Mouse (Mus musculus) cerebellum, postnatal 25 days (tissue): ENCODE results near the gene Rhox12.

Experiments
- DNase-seq, 2 experiments: peaks; one replicate each; pipeline ENCODE4 v3.0.0; 2021; ENCODE audit warnings: mixed read lengths in 2 of 2

Rhox12 gene

DNA sequence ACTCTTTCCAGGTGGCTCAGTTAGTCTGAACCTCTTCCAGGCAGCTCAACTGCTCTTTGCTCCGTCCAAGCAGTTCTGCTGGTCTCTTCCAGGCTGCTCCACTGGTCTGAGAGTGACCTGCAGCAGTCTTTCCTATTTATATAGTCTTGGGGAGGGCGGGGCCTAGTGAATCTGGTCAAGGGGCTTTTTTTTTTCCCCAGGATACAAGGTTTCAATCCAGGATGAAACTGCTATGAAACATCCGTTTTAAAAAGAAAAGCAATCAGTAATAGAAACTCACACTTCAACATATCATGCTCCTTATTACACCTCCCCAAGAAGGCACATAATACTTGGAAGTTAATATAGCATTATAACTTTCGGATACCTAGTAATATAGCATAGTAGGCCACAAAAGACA is at the start of gene Rhox12:
TSS of gene Rhox12 (minus strand) at position 101 of the 400 bp plus-strand sequence.
- no peak for DNase-seq

DNA sequence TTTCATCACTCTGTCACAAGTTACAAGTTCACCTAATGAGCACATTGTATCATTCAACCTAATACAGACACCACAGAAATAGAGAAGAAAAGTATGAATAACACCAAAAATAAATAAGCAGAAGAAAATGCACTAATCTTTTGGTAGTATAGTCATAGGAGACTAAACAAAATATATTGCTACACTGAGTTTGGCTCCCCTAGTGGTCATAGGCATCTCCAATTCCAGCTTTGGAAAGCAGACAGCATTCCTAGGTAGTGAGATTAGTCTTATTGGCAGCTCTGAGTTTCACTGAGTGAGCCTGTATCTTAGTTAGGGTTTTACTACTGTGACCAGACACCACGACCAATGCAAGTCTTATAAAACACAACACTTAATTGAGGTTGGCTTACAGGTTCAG is 48.4 kb upstream of the Rhox12 start:
- no peak for DNase-seq

DNA sequence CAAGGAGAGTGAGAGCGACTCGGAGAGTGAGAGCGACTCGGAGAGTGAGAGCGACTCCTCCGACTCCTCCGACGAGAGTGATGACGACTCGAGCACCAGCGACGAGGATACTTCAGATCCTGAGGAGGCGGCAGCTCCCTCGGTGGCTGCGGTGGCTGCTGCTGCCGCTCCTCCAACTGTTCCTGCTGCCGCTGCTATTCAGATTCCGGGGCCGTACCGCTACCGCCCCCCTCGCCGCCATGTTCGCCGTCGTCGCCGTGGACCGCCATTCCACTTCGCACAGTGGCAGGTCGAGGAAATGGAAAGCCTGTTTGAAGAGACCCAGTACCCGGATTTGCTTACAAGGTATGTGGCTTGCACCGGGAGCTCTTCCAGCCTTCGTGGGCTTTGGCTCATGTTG is 10.8 kb upstream of the Rhox12 start:
- DNase-seq: no peak

DNA sequence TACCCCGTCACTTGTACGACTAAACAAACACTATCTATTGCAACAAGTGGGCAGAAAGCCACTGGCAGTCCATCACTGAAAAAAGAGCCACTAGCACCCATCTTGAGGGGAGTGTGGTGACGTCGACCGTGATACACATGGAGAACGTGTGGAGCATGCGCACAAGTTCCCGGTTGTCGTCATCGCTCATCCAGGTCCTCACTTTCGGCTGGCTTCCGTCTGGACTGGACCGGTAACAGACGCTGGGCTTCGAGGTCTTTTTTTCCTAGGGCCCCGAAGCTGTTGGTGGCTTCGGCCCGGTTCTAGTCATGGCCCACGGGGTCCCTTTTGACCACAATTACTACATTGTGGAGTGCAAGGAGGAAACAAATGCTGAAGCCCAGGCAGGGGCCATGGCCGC is 10.3 kb upstream of the Rhox12 start, which contains the start of gene Rhox13:
TSS of gene Rhox13 (plus strand) at position 238 of the 400 bp plus-strand sequence.
- DNase-seq: no peak

DNA sequence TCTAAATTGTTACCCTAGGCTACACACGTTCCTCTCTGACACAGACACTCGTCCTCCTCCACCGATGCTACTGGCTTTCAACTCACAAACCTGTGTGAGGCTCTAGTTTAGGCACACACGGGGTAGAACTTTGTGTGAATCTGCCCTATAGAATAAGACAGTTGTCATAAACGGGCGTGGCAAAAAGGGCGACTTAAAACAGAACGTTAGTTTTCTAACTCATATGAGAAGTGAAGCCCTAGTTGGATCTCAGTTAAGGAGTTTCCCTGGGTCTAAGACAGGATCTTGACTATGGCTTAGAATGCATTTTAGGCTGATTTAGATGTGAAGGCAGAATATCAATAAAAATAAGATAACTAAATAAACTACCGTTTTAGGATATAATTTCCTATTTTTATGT is 25.7 kb downstream of the Rhox12 start, which contains the start of gene Rhox11:
TSS of gene Rhox11 (minus strand) at position 101 of the 400 bp plus-strand sequence.
- DNase-seq: no peak

DNA sequence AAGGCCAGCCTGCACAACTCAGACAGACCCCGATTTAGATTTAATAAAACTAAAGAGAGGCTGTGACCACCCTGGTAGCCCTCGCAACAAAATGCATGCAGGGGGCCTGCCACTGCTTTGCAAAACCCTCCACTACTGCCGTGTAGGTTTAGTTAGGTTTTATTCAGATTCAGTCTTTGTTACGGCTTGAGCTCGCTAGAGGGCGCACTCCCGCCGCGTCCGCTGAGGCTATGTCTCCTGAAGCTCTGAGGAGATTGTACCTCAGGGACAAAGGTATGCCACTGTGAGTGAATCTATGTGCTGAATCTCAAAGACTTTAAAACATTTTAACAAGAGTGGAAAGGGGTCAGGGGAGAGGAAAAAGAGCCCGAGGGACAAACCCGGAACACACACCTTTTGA is 26.5 kb downstream of the Rhox12 start:
- DNase-seq: peak; percentile 47 to 72

DNA sequence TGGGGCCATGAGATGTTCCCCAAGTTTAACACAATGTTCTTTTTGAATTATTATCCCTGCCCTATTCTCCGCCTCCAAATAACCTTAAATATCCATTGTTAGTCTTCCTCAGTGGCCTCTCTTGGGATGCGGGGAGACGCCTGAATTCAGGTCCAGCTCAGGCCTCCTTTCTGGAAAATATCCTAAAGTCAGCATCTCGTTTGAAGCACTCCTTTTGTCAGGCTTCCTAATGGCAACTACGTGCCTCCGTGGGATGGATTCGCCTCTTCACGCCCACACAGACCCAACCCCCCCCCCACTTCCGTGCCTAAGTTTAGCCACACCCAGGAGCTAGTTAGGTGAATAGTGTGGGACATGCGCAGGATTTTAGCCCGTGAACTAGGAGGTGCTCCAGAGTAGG is 44.5 kb downstream of the Rhox12 start, which contains the start of gene Rhox10:
TSS of gene Rhox10 (plus strand) at position 301 of the 400 bp plus-strand sequence.
- DNase-seq: no peak

DNA sequence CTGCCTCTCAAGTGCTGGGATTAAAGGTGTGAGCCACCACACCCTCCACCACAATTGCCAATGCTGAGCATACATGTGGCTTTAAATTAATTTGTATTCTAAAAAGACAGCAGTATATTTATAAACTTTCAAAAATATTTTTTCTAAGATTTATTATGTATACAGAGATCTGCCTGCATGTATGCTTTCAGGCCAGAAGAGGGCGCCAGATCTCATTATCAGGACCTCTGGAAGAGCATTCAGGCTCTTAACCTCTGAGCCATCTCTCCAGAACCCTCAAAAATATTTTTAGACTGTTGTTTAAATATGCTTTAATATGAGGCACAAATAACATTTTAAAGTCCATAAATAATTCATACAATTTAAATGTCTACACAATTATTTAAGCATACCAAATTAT is 49.2 kb downstream of the Rhox12 start:
- DNase-seq: peak in 1 of 2 experiments; percentile 14
